Mouse (Mus musculus): ENCODE data around the gene 2410131K14Rik. TPM values are rescaled to one million over a fixed set of nuclear protein-coding genes. Genes with fewer than 3 reads are reported as not detected.

The 2410131K14Rik gene
- polyA plus RNA-seq, 1 experiment, result 24.7 TPM

DNA sequence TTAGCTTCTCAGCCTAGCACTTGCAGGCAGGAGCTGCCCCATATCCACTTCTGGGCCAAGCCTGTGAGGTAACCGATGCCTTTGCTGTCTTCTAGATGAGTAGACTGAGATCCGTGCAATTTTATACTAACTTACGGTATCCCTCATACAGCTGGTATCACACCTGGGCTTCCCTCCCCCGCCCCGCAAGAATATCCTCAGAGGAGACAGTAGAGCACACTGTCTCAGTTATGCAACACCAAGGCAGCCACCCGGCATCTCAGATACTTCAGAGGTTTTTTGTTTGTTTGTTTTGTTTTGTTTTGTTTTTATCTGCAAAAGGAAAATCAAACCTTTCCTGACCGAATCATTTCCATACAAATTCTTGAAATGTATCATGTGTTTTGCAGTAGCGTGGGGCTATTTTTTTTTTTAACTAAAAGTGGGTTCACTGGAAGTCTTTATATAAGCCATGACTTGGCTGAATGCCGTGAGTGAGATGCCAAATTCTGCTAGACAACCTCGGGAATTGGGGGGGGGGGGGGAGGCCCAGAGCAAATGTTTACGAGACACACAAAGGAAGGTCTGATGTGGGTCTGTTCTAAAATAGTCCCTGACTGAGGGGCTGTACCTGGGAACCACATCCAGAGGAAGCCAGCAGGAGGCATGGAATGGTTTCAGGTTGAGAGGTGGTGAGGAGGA is 54.8 kb downstream of the 2410131K14Rik start:
- TF ChIP-seq CTCF (IDR thresholded peaks at IDR 0.05; ENCODE audit: borderline replicate concordance, insufficient read depth, low read depth, low read length) (no peak), POLR2A (IDR thresholded peaks at IDR 0.05; ENCODE audit: borderline replicate concordance, insufficient read depth, low read length) (no peak)
- 56% methylated on average over 11 of the region's 11 CpGs for WGBS
- H3K27ac ChIP-seq (ENCODE audit: insufficient read depth, low read length), result no peak overlapping the region
- H3K4me1 ChIP-seq (ENCODE audit: control insufficient read depth, insufficient read depth, low read length), result peaks cover 3% of the 10 kb centered on the region; the same call in 1 of the 2 replicates
- no peaks in the 10 kb centered on the region for H3K27me3 ChIP-seq (ENCODE audit: control insufficient read depth, insufficient read depth, low read length)
- H3K4me3 ChIP-seq (replicated peaks; ENCODE audit: insufficient read depth, low read depth, low read length), result no peak overlapping the region
- no peak for DNase-seq

DNA sequence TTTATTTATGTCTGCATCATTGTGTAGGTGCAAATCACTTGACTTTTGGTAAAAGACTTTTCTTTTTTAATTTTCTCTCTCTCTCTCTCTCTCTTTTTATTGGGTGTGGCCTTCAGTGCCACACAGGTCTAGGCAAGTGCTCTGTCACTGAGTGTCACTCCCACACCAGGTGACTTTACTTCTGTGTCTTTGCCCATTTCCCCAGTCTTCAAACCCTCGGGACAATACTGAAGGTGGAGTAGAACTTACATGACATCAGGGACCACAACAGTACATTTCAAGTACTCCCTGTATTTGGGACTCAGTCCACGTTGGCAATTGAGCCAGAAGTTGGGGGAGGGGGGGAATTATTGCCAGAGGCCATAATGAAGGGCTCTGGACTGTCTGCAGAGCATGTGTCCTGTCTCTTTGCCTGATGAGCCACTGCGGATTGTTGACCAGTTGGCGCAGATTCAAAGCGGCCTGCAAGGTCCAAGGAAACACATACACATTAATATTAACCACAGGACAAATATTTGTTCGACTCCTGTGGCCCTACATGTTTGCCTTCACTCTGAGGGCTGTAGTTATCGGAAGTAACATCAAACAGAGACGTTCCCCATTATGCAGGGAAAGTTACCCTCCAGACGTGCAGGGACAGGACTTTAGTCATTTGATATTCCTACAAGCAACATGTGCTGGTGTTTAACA is 57.6 kb downstream of the 2410131K14Rik start:
- Histone ChIP-seq H3K4me3 (replicated peaks; ENCODE audit: insufficient read depth, low read depth, low read length) (no peak overlapping the region), H3K27ac (ENCODE audit: insufficient read depth, low read length) (no peak overlapping the region), H3K4me1 (ENCODE audit: control insufficient read depth, insufficient read depth, low read length) (peaks cover 3% of the 10 kb centered on the region; the same call in 1 of the 2 replicates), H3K27me3 (ENCODE audit: control insufficient read depth, insufficient read depth, low read length) (no peaks in the 10 kb centered on the region; the same call in 1 of the 2 replicates)
- DNase-seq, result no peak
- 66% methylated on average over 9 of the region's 9 CpGs for WGBS
- TF ChIP-seq CTCF (IDR thresholded peaks at IDR 0.05; ENCODE audit: borderline replicate concordance, insufficient read depth, low read depth, low read length) (no peak), POLR2A (IDR thresholded peaks at IDR 0.05; ENCODE audit: borderline replicate concordance, insufficient read depth, low read length) (no peak)

DNA sequence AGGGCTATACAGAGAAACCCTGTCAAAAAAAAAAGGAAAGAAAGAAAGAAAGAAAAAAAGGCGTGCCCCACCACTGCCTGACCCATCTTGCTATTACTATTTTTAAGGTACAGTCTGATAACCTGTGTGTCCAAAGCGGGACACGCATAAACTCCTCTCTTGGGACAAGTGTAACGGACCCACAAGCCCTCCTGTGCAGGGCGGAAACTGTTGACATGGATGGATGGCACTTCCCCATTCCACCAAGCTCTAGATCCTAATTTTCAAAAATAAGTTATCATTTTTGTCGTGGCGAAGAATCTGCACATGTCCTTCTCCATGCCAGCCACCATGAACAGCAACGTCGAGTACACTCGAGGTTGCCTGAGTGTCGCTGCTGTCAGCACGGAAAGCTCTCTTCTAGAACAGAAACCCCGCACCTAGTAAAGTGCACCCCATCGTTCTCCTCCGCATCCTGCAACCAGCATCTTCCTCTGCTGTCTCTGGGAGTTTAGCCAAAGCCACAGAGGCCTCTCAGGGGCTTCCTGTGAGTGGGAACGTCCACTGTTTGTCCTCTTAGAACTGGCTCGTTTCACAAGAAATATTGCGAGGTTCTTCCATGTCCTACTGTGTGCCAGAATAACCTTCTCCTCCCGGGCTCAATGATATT is 60.1 kb downstream of the 2410131K14Rik start:
- Histone ChIP-seq H3K27me3 (ENCODE audit: control insufficient read depth, insufficient read depth, low read length) (no peaks in the 10 kb centered on the region; the same call in 1 of the 2 replicates), H3K4me1 (ENCODE audit: control insufficient read depth, insufficient read depth, low read length) (peaks cover 3% of the 10 kb centered on the region; the same call in 1 of the 2 replicates), H3K27ac (ENCODE audit: insufficient read depth, low read length) (no peak overlapping the region), H3K4me3 (replicated peaks; ENCODE audit: insufficient read depth, low read depth, low read length) (no peak overlapping the region)
- 75% methylated on average over 19 of the region's 19 CpGs for WGBS
- DNase-seq, result no peak
- no peak for TF ChIP-seq POLR2A (IDR thresholded peaks at IDR 0.05; ENCODE audit: borderline replicate concordance, insufficient read depth, low read length)
- no peak for TF ChIP-seq CTCF (IDR thresholded peaks at IDR 0.05; ENCODE audit: borderline replicate concordance, insufficient read depth, low read depth, low read length)

DNA sequence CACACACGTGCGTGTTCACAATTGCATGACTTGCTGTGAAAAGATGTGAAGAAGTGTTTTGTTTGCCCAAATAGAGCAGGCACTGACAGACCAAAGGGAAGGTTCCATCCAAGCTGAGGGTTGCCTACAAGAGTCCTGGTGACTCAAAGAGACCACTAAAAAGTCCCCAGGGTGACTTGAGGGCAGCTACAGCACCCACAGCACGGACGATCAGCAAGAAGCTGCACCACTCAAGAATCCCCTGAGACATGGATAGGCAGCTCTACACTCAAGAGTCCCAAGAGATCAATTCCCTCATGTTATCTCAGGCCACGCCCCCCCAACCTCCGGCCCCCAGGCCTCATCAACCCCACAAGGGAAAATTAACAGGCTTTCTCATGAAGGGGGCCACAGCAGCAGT is 65.4 kb downstream of the 2410131K14Rik start:
- DNase-seq, result no peak
- H3K4me3 ChIP-seq (replicated peaks; ENCODE audit: insufficient read depth, low read depth, low read length), result no peak overlapping the region

DNA sequence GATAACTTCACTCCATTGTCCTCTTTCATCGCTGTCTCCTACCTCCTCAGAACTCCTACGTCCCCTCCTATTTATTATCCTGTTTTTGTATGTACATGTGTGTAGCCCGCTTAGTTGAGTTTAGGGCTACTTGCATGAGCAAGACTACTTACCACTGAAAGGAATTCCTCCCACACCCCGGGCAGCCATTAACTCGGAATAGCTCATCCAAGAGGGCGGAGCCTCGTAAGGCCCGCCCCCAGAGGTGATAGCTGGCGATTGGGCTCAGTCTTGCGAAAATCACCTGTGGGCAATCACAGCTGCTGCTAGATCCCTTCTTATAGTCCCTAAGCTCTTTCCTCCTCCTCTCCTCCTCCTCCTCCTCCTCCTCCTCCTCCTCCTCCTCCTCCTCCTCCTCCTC is 66.2 kb downstream of the 2410131K14Rik start:
- Histone ChIP-seq H3K4me1 (ENCODE audit: control insufficient read depth, insufficient read depth, low read length) (no peaks in the 10 kb centered on the region), H3K4me3 (replicated peaks; ENCODE audit: insufficient read depth, low read depth, low read length) (no peak overlapping the region), H3K27ac (ENCODE audit: insufficient read depth, low read length) (no peak overlapping the region), H3K27me3 (ENCODE audit: control insufficient read depth, insufficient read depth, low read length) (no peaks in the 10 kb centered on the region)
- 78% methylated on average over 10 of the region's 10 CpGs for WGBS
- TF ChIP-seq CTCF (IDR thresholded peaks at IDR 0.05; ENCODE audit: borderline replicate concordance, insufficient read depth, low read depth, low read length) (no peak), POLR2A (IDR thresholded peaks at IDR 0.05; ENCODE audit: borderline replicate concordance, insufficient read depth, low read length) (no peak)
- no peak for DNase-seq

More for the DNA sequence above, 65.4 kb downstream of the 2410131K14Rik start:
- TF ChIP-seq POLR2A (IDR thresholded peaks at IDR 0.05; ENCODE audit: borderline replicate concordance, insufficient read depth, low read length) (no peak), CTCF (IDR thresholded peaks at IDR 0.05; ENCODE audit: borderline replicate concordance, insufficient read depth, low read depth, low read length) (no peak)
- no peaks in the 10 kb centered on the region for H3K4me1 ChIP-seq (ENCODE audit: control insufficient read depth, insufficient read depth, low read length)
- no peak overlapping the region for H3K27ac ChIP-seq (ENCODE audit: insufficient read depth, low read length)
- 92% methylated on average over 6 of the region's 6 CpGs for WGBS
- no peaks in the 10 kb centered on the region for H3K27me3 ChIP-seq (ENCODE audit: control insufficient read depth, insufficient read depth, low read length)

DNA sequence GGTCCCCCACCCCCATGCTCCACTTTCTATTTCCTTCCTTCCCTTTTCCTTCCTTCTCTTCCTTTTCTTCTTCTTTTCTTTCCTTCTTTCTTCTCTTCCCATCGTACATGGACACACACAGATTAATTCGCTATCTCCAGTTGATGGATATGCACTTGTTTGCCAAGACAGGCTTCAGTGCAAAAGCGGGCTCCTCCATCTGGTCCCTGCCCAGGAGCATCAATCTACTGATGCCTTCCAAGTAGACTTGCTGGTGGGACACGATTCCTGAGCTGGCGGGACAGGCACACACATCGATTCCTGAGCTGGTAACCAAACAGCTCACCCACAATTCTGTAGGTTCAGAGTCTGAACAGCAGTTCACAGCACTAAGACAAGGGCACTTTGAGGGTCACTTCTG is 68.7 kb downstream of the 2410131K14Rik start:
- 34% methylated on average over 6 of the region's 6 CpGs for WGBS
- no peak for TF ChIP-seq POLR2A (IDR thresholded peaks at IDR 0.05; ENCODE audit: borderline replicate concordance, insufficient read depth, low read length)
- no peak for TF ChIP-seq CTCF (IDR thresholded peaks at IDR 0.05; ENCODE audit: borderline replicate concordance, insufficient read depth, low read depth, low read length)
- no peaks in the 10 kb centered on the region for H3K27me3 ChIP-seq (ENCODE audit: control insufficient read depth, insufficient read depth, low read length)
- DNase-seq, result no peak
- no peak overlapping the region for H3K4me3 ChIP-seq (replicated peaks; ENCODE audit: insufficient read depth, low read depth, low read length)
- no peak overlapping the region for H3K27ac ChIP-seq (ENCODE audit: insufficient read depth, low read length)
- H3K4me1 ChIP-seq (ENCODE audit: control insufficient read depth, insufficient read depth, low read length), result no peaks in the 10 kb centered on the region; the same call in 1 of the 2 replicates

Other genes with a start within 250 kb of the 2410131K14Rik start
- gene Tesc, start 217.5 kb upstream of the 2410131K14Rik start, polyA plus RNA-seq (2012; rRNA removed), result 95.4 and 102 TPM in 2 replicates
- gene Fbxw8, start 89.8 kb upstream of the 2410131K14Rik start, polyA plus RNA-seq (2012; rRNA removed), result 42.8 and 46.2 TPM in 2 replicates
- 3.3 and 3.4 TPM in 2 replicates for gene Hrk, start 80.6 kb upstream of the 2410131K14Rik start, polyA plus RNA-seq (2012; rRNA removed)
- gene Rnft2, start 111 bp upstream of the 2410131K14Rik start, polyA plus RNA-seq (2012; rRNA removed), result 53.8 and 63.7 TPM in 2 replicates

All from cerebellum, adult 2 months (tissue).